In genomic region chr8:104427703-104428102, GRCm38 (mm10) we compare ENCODE assay signal across 29 mouse cellular contexts.
"Had no signal": no experiment of that assay in that cellular context is flagged by ENCODE, and none has a peak within 500 bp of the region (broad histone marks: within the 10 kb centered on the region; RNA-seq: fewer than 3 reads in every experiment).

No protein-coding gene starts in this region.

- H3K4me1 ChIP-seq: heart, embryonic 13.5 days; heart, embryonic 15.5 days; hindbrain, embryonic 10.5 days; hindbrain, embryonic 12.5 days; intestine, embryonic 15.5 days; limb, embryonic 10.5 days; limb, embryonic 12.5 days; liver, embryonic 13.5 days; liver, embryonic 15.5 days had no signal

- H3K4me2 ChIP-seq: heart, embryonic 11.5 days; heart, embryonic 13.5 days; heart, embryonic 15.5 days; hindbrain, embryonic 12.5 days; hindbrain, embryonic 14.5 days; intestine, embryonic 15.5 days; limb, embryonic 12.5 days; liver, embryonic 11.5 days; liver, embryonic 13.5 days; liver, embryonic 15.5 days had no signal

- ATAC-seq: hindbrain, embryonic 16.5 days; inflammation-experienced regulatory T-cells, adult 6 months; intestine, embryonic 15.5 days; intestine, postnatal 0 days had no signal

- H3K27ac ChIP-seq: gastrocnemius, adult 2 months; heart, embryonic 13.5 days; heart, embryonic 15.5 days; hindbrain, embryonic 10.5 days; hindbrain, embryonic 12.5 days; hindbrain, embryonic 14.5 days; intestine, embryonic 15.5 days; layer of hippocampus, adult 2 months; left cerebral cortex, adult 2 months; limb, embryonic 10.5 days; limb, embryonic 12.5 days; liver, embryonic 13.5 days; liver, embryonic 15.5 days had no signal

- H3K27me3 ChIP-seq: heart, embryonic 13.5 days; heart, embryonic 15.5 days; hindbrain, embryonic 12.5 days; intestine, embryonic 15.5 days; limb, embryonic 12.5 days; liver, embryonic 13.5 days; liver, embryonic 15.5 days had no signal

- H3K9me3 ChIP-seq: heart, embryonic 13.5 days; heart, embryonic 15.5 days; hindbrain, embryonic 10.5 days; hindbrain, embryonic 12.5 days; intestine, embryonic 15.5 days; limb, embryonic 10.5 days; limb, embryonic 12.5 days; liver, embryonic 13.5 days; liver, embryonic 15.5 days had no signal

- H3K9ac ChIP-seq: heart, embryonic 13.5 days; heart, embryonic 15.5 days; hindbrain, embryonic 12.5 days; hindbrain, embryonic 14.5 days; intestine, embryonic 15.5 days; limb, embryonic 12.5 days; liver, embryonic 13.5 days; liver, embryonic 15.5 days had no signal

- H3K4me3 ChIP-seq: gastrocnemius, adult 2 months; heart, embryonic 13.5 days; heart, embryonic 15.5 days; hindbrain, embryonic 10.5 days; hindbrain, embryonic 12.5 days; intestine, embryonic 15.5 days; layer of hippocampus, adult 2 months; left cerebral cortex, adult 2 months; limb, embryonic 10.5 days; limb, embryonic 12.5 days; liver, embryonic 13.5 days; liver, embryonic 15.5 days had no signal

- DNase-seq: gastrocnemius, adult 2 months; gastrocnemius, postnatal 10 days; gastrocnemius, postnatal 25 days; heart, adult 18-20 months; heart, postnatal 14 days; heart, postnatal 36 days; kidney, adult 18-20 months; kidney, adult 8-10 months; kidney, postnatal 10 days; kidney, postnatal 25 days; kidney, postnatal 4 days; liver; liver, embryonic 13.5 days had no signal
